Mouse (Mus musculus) heart, postnatal 10 days (tissue): ENCODE results near the gene Fbxo10. TPM values are rescaled to one million over a fixed set of nuclear protein-coding genes. Genes with fewer than 3 reads are reported as not detected.
"Not testable (repeated sequence)": the region's sequence is repeated elsewhere in the genome, so short reads cannot be mapped to it uniquely, and the experiment has no call there.

Source experiments
- DNase-seq, 2 experiments: peaks; one replicate each; pipeline ENCODE4 v3.0.0; 2021
- intact Hi-C: fragments of 180-260 bp; cut with DNase I; formaldehyde crosslinking; loops from one replicate; pipeline ENCODE4 v1.15.1; 2025
- total RNA-seq, 2 experiments: library from RNA; stranded (reverse); gene quantifications; 2 replicates each; pipeline ENCODE4 v1.2.3; 2021

Gene Fbxo10
- total RNA-seq = 10 to 100 TPM; 15.3 to 19.7 TPM

DNA sequence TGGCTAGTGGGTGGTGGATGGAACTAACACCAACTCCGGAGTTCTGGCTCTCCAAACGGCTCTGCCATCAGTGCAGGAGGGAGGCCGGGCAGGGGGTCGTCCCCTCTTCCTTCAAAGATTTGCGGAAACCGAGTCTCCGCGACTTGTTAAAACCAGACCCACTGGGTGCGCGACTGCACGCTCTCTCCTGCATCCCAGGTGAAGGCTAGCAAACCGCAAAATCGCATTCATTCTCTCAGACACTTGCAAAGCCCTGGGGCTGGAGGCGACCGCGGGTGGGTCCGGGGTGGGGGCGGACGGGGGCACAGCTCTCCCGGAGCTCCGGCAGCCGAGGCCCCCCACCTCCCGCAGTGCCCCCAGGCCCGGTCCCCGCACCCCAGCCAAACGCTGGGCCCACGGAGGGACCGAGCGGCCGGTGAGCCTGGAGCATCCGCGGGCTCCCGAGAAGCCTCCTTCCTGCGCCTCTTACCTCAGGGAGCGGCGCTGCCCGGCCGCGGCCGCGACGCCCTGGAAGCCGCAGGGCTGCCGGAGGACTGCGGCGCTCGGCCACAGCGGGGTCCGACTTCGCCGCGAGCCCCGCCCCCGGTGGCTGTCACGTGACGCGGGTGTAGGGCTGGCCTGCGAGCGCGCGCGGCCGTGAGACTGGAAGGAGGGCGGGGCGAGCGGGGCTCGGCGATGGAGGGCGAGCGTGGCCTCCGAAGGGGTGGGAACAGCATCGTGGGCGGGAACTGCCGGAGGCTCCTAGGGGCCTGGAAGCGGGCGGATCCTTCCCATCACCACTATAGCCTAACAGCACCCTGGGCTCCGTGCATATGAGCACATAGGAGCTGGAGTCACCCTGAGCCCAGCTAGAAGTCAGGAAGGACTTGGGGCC, at the start of gene Fbxo10:
TSS of gene Fbxo10 (minus strand) at position 584 of the 874 bp plus-strand sequence.
- intact Hi-C loops = no loop called here
- peak; percentile 95 for DNase-seq

DNA sequence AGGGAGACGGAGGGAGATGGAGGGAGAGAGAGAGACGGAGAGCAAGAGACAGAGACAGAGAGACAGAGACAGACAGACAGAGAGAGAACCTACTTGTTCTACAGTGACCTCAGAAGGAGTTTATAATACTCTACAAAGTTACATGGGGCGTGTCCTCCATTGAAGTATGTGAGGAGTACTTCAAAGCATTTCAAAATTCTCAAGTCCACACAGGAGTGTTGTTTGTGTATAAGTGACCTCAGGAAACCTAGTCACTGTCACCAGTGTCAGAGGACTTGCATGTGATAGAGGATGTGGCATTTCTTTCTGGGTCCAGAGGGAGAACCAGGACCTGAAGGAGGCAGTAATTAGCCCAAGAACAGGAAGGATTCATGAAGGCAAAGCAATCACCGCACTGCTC, 46.6 kb upstream of the Fbxo10 start:
- no peak for DNase-seq
- intact Hi-C loops = no loop called here

DNA sequence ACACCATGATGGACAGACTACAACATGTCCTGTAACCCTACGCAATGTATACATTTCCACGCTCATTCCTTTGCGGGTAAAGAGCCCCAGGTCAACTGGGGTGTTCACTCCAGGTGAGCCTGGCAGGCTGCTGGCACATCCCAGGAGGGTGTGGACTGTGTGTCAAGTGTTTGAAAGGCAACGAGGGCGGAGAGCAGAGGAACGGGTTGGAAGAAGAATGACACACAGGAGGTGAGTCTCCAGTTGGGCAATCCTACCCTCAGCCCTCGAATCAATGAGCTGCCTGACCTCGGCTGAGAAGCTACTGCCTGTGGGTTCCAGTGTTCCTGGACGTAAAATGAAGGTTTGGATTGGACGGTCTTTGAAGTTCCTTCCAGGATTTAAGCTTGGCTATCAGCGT, 36.9 kb upstream of the Fbxo10 start:
- intact Hi-C loops = no loop called here
- no peak for DNase-seq

DNA sequence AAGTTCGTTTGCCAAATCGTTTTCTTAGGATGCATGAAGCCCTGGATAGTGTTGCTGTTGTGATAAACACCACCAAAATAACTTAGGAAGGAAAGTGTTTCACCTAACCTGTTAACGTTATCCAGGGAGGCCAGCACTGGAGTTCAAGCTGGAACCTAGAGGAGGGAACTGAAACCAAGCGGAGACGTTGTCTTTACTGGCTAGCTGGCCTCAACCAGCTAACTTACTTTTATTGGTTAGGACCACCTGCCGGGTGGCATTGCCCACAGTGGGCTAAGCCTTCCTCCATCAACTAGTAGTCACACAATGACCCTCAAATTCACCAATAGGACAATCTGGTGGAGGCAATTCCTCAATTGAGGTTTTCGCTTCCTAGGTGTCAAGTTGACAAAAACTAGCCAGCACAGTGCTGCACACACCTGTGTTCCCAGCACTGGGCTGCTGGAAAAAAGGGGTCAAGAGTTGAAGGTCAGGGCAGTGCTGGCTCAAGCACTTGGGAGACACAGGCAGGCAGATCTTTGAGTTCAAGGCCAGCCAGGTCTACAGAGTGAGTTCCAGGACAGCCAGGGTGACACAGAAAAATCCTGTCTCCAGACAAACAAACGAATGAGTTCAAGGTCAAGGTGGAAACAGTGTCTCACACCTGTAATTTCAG, 24.2 kb upstream of the Fbxo10 start:
- DNase-seq = peak in 1 of 2 experiments; percentile 3
- intact Hi-C loops = loop anchor here (1.0 to 5.0 kb wide), 2 partner anchors 91 to 172 kb away; partner anchors contain the start of gene Polr1e

DNA sequence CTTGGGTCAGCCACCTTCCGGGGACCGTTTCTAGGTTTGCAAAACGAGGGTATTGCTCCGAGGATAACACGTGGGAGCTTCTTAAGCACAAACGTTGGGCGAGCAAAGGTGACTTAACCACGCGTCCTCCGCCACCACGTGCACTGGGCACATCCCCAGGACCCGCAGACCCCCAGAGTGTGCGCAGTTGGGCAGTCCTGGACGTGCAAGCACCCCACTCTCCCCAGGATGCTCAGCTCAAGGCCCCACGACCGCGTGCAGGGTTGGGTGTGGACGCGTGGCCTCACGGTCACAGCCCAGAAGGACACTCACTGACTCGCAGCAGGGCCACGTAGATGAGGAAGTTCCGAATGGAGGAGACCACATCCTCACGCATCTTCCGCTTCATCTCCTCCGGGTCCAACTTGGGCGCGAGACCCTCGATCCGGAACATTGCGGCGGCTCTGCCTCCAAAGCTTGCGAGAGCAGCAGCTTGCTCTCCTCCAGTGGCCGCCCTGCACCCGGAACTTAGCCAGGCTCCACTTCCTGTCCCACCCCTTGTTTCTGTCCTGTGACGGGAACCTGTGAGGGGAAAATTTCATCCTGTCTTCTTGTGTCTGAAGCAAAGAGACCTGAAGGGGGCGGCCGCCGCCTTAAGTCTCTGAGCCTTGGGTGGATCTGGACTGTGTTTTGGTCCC, 23.3 kb upstream of the Fbxo10 start, which contains the start of gene Tomm5:
TSS of gene Tomm5 (minus strand) at position 514 of the 677 bp plus-strand sequence.
- intact Hi-C loops = loop anchor here (1.0 to 5.0 kb wide), 2 partner anchors 90 to 173 kb away; partner anchors contain the start of gene Polr1e
- peak; percentile 94 to 95 for DNase-seq

DNA sequence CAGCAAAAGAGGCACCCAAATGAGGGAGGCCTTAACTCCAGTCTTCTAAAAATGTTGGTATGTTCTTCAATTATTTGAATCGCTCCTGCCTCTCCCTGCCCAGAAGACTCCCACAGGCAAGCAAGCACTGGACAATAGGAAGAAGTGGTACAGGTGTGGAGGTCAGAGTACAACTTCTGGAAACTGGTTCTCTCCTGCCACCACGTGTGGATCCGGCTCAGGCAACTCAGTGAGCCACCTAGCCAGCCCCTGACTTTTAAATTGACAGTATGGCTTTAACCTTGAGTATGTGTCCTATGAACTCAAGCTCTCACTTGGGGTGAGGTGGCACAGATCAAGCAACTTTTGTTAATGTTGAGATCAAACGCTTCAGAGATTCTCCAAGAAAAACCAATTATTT, 22.7 kb upstream of the Fbxo10 start:
- intact Hi-C loops = loop anchor here (5.0 kb wide), 1 partner anchor 90 kb away; the partner anchor contains the start of gene Polr1e
- DNase-seq = peak; percentile 6 to 9

DNA sequence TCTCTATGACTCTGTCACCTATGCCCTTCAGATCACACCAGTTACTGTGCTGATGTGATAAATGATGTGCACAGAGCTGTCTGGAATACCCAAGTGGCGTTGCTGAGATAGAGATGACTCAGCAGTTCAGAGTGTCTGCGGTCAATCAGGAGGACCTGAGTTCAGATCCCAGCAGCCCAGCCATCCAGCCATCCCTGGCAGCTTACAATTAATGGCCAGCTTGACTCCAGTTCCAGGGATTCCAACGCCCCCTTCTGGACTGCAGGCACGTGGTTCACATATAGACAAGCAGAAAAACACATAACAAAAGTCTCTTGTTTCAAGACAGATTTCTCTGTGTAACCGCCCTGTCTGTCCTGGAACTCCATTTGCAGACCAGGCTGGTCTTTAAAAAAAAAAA, 22.0 kb upstream of the Fbxo10 start:
- peak in 1 of 2 experiments; percentile 4 for DNase-seq
- intact Hi-C loops = loop anchor here (5.0 kb wide), 1 partner anchor 89 kb away; the partner anchor contains the start of gene Polr1e

DNA sequence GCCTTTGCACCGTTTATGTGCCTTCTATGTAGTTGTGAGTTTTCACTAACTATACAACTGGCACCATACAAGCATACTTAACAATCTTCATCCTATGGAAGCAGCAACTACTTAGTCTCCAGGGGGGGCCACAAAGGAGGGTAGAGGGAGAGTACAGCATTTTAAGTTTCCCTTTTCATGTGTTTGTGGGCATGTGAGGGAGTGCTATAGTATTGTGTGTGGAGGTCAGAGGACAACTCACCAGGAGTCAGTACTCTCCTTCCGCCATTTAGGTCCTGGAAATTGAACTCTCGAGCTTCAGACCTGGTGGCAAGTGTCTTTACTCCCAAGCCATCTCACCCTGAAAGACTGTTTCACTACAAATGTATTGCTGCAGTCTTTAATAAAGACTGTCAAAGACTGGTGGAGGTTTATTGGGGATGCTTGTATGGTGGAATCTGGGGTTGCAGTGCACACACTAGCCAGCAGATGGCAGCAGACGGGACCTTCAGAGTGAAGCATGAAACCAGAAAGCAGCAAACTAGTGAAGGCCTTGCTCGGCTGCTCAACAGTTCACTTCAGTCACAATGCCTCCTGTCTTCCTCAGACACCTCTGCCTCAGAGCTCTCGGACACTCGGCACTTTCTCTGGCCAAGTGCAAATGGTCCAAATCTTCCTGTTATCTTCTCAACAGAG, 12.9 kb upstream of the Fbxo10 start:
- intact Hi-C loops = loop anchor here (2.0 to 5.0 kb wide), 2 partner anchors 125 to 183 kb away; no protein-coding TSS in a partner anchor
- DNase-seq = peak; percentile 63 to 81

DNA sequence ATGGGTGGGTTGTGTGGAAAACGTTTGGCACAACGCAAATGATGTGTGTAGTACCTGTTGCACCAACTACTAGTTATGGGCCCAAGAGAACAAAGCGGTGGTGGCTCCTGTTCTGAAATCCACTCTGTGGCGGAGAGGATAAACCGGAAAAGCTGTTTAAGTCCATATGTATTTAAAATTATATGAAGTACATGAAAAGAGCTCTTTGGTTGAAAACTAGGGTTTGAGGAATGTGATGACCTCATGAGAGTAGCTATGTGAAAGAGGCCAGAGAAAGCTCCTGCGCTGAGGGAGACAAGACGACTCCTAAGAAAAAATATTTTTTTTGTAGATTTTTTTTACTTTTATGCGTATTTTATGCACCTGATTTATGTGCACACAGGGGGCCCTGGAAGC, 489 bp upstream of the Fbxo10 start:
- DNase-seq = no peak
- intact Hi-C loops = loop anchor here (1.0 kb wide), 1 partner anchor 73 kb away; the partner anchor contains the start of gene Zbtb5

DNA sequence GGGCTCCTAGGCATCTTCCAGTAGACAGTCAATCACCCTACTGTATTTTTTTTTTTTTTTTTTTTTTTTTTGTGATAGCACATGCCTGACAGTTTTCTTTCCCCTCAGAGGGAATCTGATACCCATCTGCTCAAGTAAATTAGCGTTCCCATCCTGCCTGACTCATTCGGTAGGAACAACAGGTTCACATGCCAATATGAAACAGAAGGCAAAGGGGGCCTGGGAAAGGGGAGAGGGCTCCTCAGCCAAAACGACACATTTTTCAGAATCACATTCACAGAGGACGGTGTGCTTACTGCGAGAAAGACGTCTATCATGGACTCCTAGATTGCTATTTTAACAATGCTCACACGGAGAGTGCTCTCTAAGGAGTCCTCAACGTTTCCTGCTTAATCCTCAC, 917 bp downstream of the Fbxo10 start:
- intact Hi-C loops = no loop called here

DNA sequence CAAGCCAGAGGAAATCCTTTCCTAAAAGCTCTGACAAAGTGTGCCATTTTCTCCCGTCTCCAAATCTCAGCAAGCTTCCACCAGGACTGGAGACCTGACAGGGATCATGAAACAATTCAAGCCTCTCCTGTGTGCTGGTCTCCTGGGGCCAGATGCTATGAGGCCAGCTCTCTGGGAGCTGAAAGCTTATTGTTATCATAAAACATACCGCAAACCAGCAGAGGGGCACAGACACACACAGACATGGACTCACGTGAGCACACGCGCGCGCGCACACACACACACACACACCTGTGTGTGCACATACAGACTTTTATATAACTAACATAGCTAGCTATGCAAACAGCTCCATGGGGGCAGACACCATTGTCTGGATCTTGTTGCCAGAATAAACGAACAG, 1.5 kb downstream of the Fbxo10 start:
- intact Hi-C loops = no loop called here
- DNase-seq = peak in 1 of 2 experiments; percentile 5

More for the DNA sequence above, 917 bp downstream of the Fbxo10 start:
- DNase-seq = peak; percentile 7 to 17

DNA sequence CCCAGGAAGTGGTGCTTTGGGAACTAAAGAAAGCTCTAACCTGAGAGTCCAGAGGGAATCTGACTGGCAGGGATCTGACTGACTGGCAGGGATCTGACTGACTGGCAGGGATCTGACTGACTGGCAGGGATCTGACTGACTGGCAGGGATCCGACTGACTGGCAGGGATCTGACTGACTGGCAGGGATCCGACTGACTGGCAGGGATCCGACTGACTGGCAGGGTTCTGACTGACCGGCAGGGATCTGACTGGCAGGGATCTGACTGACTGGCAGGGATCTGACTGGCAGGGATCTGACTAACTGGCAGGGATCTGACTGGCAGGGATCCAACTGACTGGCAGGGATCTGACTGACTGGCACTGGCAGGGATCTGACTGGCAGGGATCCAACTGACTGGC, 3.4 kb downstream of the Fbxo10 start:
- DNase-seq, intact Hi-C loops: not testable (repeated sequence)

DNA sequence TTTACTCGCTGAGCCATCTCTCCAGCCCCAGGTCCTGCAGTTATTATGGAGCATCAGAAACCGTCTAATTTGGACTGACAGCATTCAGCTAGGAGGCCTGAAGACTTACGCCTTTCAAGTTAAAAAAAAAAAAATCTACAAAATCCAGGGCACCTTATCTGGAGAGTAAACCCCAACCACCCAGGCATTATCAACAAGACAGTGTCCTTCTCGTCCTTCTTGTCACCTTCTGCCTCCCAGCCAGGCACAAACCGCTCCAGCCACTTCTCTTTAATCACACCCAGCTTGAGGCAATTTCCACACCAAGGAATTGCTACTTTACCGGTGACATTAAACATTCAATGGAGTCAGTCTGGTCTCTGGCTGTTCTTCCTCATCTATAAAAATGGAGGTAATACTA, 10.9 kb downstream of the Fbxo10 start:
- intact Hi-C loops = no loop called here
- no peak for DNase-seq

DNA sequence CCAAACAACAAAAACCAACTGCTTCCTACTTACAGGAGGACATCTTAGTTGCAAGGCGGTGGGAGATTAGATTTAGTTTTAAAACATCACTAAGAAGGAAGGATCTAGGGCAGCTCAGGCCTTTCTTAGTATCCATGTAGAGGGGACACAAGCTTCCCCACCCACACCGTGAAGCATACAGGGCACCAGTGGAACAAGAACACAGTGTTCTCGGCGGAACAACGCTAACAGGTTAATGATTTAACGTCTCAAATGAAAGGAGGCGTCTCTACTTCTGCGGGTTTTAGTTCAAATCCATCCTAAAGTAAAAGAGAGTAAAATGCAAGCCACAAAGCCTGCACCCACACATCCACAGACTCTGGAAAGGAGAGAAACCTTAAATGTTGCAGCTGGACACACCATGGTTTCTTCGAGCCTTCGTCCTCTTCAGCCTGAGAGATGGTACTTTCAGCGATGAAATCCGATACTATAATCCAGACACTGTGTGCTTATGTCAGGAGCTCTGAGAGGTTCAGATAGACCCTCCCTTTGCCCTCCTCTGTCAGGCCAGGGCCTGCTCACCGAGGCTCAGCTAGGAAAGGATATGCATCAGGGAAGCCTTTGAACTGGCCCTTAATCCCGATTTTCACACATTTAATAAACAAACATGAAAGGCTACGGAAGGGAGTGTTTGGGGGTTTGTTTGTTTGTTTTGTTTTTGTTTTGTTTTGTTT, 12.0 kb downstream of the Fbxo10 start:
- intact Hi-C loops = no loop called here
- DNase-seq = no peak

DNA sequence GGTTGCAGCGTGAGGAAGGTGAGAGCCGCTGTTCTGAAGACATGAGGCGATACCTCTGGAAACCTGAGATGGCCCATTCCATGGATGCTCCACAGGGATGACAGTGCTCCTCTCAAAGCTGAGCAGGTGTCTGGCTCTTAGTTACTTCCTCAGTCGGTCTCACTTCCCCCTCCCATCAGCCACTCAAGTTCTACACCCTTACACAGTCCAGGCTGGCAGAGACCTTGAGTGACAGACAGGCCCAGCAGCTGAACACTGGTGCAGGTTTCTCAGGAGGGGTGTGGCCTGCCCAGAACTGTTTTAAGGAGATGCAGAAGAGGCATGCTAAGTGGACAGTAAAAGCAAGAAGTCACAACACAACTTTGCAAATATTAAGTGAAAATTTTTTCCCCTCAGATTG, 16.7 kb downstream of the Fbxo10 start:
- intact Hi-C loops = no loop called here
- DNase-seq = no peak

DNA sequence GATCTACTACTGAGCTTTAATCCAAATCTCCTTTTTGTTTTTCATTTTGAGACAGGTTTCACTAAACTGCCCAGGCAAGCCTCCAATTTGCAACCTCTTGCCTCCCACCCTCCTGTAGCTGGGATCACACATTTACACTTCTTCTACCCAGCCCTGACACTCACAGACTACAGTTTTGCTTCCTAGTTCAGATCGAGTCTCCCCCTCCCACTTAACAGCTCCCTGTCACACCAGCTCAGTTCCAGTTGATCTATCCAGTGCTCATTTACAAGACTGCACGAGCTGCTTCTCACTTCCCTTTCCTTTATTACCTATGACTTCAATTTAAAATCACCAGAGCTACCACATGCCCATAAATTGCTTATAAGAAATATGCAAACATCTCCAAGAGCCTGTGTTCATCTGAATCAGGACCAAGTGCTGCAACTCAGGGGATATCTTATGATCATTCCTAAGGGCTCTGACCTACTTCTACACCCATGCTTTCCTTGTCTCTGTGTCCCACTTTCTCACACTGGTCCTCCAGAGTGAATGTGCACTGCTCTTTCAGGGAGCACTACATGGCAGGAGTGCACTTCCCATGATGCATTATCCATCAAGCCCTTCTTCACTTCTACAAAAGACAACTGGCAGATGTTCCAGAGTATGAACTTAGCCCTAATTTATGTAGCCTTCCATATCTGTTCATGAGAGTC, 18.2 kb downstream of the Fbxo10 start:
- intact Hi-C loops = no loop called here
- DNase-seq = no peak

DNA sequence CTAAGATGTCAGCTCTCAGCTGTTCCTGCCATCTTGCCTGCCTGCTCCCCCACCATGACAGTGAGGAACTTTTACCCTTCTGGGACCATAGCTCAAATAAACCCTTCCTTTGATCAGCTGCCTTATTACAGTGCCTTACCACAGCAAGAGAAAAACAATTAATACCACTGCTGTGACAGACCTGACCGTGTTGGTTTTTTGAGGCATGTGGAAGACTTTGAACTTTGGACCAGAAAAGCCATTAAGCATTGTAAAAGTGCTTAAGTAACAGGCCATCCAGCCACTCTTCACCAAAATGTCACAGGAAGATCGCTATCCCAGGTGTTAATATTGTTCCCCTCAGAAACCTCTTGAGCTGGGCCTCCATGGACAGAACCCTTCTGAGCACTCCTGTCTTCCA, 19.8 kb downstream of the Fbxo10 start:
- intact Hi-C loops = no loop called here
- no peak for DNase-seq

DNA sequence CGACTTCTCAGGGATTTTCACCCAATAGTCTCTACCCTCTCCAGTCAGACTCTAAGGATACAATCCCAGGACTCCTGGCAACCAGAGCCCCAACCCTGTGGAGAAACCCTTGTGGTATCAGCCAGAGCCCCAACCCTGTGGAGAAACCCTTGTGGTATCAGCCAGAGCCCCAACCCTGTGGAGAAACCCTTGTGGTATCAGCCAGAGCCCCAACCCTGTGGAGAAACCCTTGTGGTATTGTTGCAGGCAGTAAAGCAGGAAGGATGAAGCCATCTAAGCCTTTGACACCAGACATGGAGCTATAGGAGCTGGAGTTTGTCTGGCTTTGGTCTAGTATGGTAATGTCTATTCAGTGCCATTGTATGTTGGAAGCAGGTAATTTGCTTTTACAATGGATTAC, 20.6 kb downstream of the Fbxo10 start:
- DNase-seq = not testable (repeated sequence)

DNA sequence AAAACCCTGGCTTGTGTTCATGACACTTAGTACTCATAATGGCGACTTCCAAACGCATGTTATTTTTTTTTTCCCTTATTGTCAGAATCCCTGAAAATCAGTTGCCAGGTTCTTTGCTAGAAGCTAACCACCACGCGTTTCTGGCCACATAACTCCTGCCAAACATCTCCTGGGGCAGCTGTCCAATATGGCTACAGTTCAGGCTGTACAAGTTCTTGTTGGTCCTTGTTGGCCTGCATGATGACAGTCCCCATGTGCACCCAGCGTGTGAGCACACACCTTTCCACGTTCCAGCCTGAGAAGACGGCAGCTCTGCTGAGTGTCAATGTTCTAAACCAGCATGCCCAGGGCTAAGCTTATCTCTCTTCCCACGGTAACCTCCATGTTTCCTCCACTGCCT, 29.0 kb downstream of the Fbxo10 start:
- intact Hi-C loops = no loop called here
- DNase-seq = peak; percentile 44 to 60

More for the DNA sequence above, 20.6 kb downstream of the Fbxo10 start:
- intact Hi-C loops = not testable (repeated sequence)
